Mouse (Mus musculus) thymus, postnatal 4 days (tissue): ENCODE measurements around the gene Bsnd.
A peak's percentile ranks its signal among the peaks of the same experiment; 100 is the strongest.

Experiments used
- DNase-seq: peaks from one replicate; pipeline ENCODE4 v3.0.0; 2021

The Bsnd gene

GRCm38 (mm10) chr4:106480545-106480944 is 11.5 kb downstream of the Bsnd start:
- DNase-seq: no peak

- peak; percentile 72 for DNase-seq
Measured at GRCm38 (mm10) chr4:106474241-106474640, 17.8 kb downstream of the Bsnd start.

GRCm38 (mm10) chr4:106472335-106472734 is 19.7 kb downstream of the Bsnd start:
- DNase-seq: peak; percentile 55

- no peak for DNase-seq
Measured at GRCm38 (mm10) chr4:106470921-106471320, 21.2 kb downstream of the Bsnd start.

- DNase-seq: no peak
Measured at GRCm38 (mm10) chr4:106467420-106468110, 24.5 kb downstream of the Bsnd start.

GRCm38 (mm10) chr4:106463174-106463801 is 28.8 kb downstream of the Bsnd start:
- DNase-seq: no peak

GRCm38 (mm10) chr4:106462524-106462923 is 29.6 kb downstream of the Bsnd start:
- no peak for DNase-seq

- no peak for DNase-seq
Measured at GRCm38 (mm10) chr4:106462016-106462415, 30.1 kb downstream of the Bsnd start.

GRCm38 (mm10) chr4:106454541-106454940 is 37.5 kb downstream of the Bsnd start:
- DNase-seq: no peak

- DNase-seq: no peak
Measured at GRCm38 (mm10) chr4:106453516-106453915, 38.6 kb downstream of the Bsnd start.

- no peak for DNase-seq
Measured at GRCm38 (mm10) chr4:106453108-106453507, 39.0 kb downstream of the Bsnd start.

GRCm38 (mm10) chr4:106452401-106452800 is 39.7 kb downstream of the Bsnd start:
- DNase-seq: no peak

- no peak for DNase-seq
Measured at GRCm38 (mm10) chr4:106449306-106449705, 42.8 kb downstream of the Bsnd start.

GRCm38 (mm10) chr4:106443182-106443581 is 48.9 kb downstream of the Bsnd start:
- DNase-seq: no peak

- DNase-seq: no peak
Measured at GRCm38 (mm10) chr4:106438763-106439162, 53.3 kb downstream of the Bsnd start.

- DNase-seq: no peak
Measured at GRCm38 (mm10) chr4:106437207-106437606, 54.9 kb downstream of the Bsnd start.

GRCm38 (mm10) chr4:106436475-106436874 is 55.6 kb downstream of the Bsnd start:
- peak; percentile 29 for DNase-seq

- DNase-seq: no peak
Measured at GRCm38 (mm10) chr4:106435426-106435825, 56.7 kb downstream of the Bsnd start.
